Mouse (Mus musculus) spleen, postnatal 14 days (tissue): Measurements from ENCODE around the gene Tpp2.
"Not testable (repeated sequence)": the region's sequence is repeated elsewhere in the genome, so short reads cannot be mapped to it uniquely, and the experiment has no call there.

ENCODE experiments used
- DNase-seq, 2 experiments: peaks; one replicate each; pipeline ENCODE4 v3.0.0; 2021 to 2022; ENCODE audit warnings: low spot score in 2 of 2

Gene Tpp2

DNA sequence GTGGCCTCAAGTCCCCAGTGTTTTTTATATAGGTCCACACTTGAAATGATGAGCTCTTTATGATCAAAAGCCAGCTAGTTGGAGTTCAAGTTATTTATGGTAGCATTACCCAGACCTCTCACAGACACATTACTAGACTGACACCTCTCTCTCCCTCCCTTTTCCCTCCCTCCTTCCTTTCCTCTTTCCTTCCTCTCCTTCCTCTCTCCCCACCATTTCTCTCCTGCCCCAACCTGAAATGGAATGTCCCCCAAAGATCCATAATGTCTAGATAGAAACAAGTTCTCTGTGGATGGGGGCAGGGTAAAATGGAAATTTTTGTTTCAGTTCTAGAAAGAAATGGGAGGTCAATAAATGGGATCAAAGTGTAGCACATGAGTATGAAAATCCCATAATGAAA is 86.5 kb downstream of the Tpp2 start, which contains the start of gene Mettl21c:
Gene Mettl21c, minus strand, starts transcription at position 101 of the 400 bp plus-strand sequence.
- no peak for DNase-seq

DNA sequence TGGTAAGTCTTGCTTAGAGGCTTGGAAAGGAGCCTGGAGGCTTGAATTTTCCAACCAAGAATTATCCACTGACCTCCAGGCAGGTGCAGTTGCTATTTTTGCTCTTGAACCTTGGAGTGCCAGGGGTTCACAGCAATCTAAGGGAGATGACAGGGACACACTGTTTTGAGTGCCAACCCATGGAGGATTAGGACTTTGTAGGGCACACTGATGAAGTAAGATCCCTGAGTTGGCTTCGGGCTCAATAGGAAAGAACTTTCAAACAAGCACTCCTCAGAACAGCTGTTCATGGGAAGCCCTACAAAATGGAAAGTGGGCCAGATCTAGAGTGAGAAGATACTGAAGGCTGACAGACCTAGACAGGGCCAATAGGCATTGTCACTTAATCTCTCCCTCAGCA is 89.2 kb downstream of the Tpp2 start:
- no peak for DNase-seq

DNA sequence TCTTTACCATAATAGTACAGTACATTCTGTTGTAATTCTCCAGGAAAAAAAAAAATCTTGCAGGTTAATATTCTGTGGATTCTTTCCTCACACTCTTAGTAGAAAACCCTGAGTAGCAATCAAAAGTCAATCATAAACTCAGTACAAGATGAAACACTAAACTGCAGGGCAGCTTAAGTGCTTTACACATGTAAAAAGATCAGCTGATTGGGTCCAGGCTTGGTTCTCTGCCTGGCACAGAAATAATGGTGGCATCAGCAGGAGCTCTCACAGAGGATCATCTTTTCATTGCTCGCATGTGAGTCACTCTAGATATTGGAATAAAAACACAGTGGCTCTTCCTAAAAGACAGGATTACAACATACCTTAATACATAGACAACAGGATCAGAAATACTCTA is 94.2 kb downstream of the Tpp2 start:
- no peak for DNase-seq

DNA sequence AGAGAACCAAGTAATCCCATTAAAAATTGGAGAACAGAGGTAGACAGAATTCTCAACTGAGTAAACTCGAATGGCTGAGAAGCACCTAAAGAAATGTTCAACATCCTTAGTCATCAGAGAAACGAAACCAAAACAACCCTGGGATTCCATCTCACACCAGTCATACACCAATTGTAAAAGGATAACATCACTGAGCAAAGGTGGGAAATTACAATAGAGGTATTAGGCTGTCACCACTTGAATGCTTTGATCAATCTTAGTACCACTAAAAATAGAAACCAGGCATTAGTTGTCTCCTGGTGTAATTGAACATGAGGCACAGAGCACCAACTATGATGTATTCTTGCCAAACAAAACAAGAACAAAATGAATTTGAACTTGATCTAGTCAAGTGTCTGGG is 98.8 kb downstream of the Tpp2 start:
- DNase-seq = no peak

DNA sequence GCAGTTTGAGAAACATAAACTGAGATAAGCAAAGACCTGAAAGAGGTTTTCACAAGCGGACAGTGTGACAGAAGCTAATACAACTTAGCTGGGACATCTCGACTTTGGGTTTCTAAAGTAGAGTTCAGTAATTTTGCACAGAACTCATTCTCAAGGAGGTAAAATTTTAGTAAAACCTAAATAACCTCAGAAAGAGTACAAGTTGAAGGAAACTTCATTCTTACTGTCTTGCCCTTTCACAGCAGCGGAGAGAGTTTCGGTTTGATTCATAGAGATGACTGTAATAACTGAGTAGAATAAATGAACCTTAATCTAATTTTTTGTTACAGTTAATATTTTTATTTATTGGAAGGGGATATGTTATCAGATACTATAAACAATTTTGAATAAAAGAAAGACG is 99.5 kb downstream of the Tpp2 start:
- no peak for DNase-seq

DNA sequence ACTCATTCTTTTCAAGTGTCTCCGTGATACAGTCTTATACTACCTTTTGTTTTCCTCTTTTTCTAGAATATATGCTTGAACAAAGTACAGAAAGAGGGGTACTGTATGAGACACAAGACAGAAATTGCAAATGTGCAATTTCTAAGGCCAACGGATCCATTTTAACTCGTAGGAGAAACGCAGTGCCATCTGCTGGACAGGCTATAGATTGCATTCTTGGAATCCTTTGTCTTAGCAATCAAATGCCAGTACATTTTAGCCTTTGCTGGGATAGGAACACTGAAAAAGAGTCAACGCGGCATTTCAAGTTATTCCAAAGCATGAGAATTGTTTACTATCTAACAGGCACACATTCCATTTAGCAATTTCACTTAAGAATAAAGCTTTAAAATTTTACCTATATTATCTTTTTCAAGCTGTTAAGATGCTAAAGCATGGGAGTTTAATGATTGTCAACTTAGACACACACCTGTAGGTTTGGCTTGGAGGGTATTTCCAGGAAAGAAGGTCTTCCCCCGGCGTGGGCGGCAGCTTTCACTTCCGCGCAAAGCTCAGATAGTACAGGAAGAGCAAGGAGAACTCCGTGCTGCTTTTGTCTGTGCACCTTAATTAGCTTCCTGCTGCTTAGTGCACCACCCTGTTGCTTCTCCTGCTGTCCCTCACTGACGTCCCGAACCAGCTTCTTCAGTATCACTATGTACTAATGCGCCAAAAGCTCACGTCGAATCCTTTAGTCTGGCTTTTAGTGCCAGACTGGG is 108.5 kb downstream of the Tpp2 start:
- DNase-seq = peak in 1 of 2 experiments; percentile 36

DNA sequence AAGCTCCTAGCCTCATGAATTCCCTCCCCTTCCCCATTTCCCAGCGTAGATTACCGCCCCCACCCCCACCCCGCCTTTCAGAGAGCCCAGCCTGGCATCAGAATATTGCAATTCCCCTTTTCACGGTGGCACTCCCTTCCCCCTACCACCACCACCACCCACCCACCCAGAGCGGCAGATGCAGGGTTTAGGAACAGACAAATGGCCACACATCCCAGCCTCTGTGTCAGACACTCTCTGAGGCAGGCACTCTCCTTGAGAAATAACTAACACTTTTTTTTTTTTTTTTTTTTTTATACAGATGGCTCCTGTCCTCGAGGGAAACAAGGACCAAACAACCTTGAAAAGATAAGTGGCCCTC is 109.1 kb downstream of the Tpp2 start:
- no peak for DNase-seq

DNA sequence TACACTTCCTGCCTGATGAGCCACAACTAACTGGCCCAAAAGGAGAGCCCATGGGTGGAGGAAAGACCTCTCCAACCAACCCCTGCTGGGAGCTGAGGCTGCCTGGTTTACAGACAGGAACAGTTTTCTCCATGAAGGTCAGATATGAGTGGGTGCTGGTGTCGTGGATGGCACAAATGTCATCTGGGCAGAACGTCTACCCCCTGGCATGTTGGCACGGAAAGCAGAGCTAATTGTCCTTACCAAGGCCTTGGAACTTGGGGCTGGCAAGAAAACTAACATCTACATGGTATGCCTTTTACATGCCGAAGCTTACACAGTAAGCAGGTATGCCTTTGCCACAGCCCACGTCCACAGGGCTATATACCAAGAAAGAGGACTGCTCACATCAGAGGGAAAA is 112.2 kb downstream of the Tpp2 start:
- not testable (repeated sequence) for DNase-seq

DNA sequence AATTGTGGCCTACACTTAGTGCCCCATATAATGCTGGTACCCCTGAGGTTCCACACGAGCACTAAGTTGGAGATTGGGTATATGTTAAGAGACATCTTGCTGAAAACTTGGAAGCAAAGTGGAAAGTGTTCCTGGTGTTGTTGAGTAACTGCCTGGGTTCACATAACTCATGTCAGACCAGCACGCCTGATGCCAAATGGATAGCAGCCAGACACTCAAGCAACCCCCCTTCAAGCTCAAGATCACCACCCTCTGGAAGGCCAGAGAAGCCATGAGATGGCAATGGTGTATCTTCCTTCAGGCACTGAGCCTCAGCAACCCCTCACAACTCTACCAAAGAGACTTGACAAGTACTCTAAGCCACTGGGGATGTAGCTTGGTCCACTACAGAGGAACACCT is 113.1 kb downstream of the Tpp2 start:
- DNase-seq = no peak
